Comparison of ENCODE assay signal across 8 mouse cellular contexts in genomic region chr17:14203121-14203941, GRCm38 (mm10). TPM values are rescaled to one million over a fixed set of nuclear protein-coding genes. Genes with fewer than 3 reads are reported as not detected.
DNase-seq lines count a peak whose midpoint lies in the region; ATAC-seq lines count a peak whose summit lies in the region.

No protein-coding gene starts in this region.

- H3K27me3 ChIP-seq in embryonic facial prominence, embryonic 12.5 days: peaks cover 60% of the 10 kb centered on the region
- peaks cover 52% of the 10 kb centered on the region for H3K27me3 ChIP-seq in heart, embryonic 16.5 days (ENCODE audit: control insufficient read depth, insufficient read depth, low read length)
- peaks cover 65% of the 10 kb centered on the region for H3K27me3 ChIP-seq in liver, embryonic 15.5 days
- H3K27me3 ChIP-seq in neural tube, embryonic 14.5 days (ENCODE audit: control insufficient read depth, insufficient read depth, low read length): peaks cover 32% of the 10 kb centered on the region

- DNase-seq in gastrocnemius, adult 18-20 months (ENCODE audit: low spot score): peak; percentile 52
- DNase-seq in gastrocnemius, adult 8-10 months (ENCODE audit: low spot score in 2 of 2): no peak
- peak; percentile 76 to 92 for DNase-seq in kidney, postnatal 25 days
- no peak for DNase-seq in spleen, adult 12 weeks (ENCODE audit: low spot score)

- no peaks in the 10 kb centered on the region for H3K36me3 ChIP-seq in embryonic facial prominence, embryonic 12.5 days
- H3K36me3 ChIP-seq in heart, embryonic 16.5 days (ENCODE audit: control insufficient read depth, insufficient read depth): no peaks in the 10 kb centered on the region
- no peaks in the 10 kb centered on the region for H3K36me3 ChIP-seq in liver, embryonic 15.5 days (replicated peaks)
- no peaks in the 10 kb centered on the region for H3K36me3 ChIP-seq in neural tube, embryonic 14.5 days (ENCODE audit: control insufficient read depth, insufficient read depth, low read length)

- H3K4me1 ChIP-seq in embryonic facial prominence, embryonic 12.5 days: peaks cover 34% of the 10 kb centered on the region
- H3K4me1 ChIP-seq in heart, embryonic 16.5 days (ENCODE audit: control insufficient read depth, insufficient read depth, low read length): peaks cover 10% of the 10 kb centered on the region
- H3K4me1 ChIP-seq in liver, embryonic 15.5 days (replicated peaks): peaks cover 10% of the 10 kb centered on the region; the same call in 1 of the 2 replicates
- H3K4me1 ChIP-seq in neural tube, embryonic 14.5 days (ENCODE audit: control insufficient read depth, insufficient read depth, low read length): peaks cover 15% of the 10 kb centered on the region; the same call in 1 of the 2 replicates

- H3K9me3 ChIP-seq in embryonic facial prominence, embryonic 12.5 days: no peaks in the 10 kb centered on the region
- no peaks in the 10 kb centered on the region for H3K9me3 ChIP-seq in heart, embryonic 16.5 days (replicated peaks; ENCODE audit: control insufficient read depth, low read length)
- H3K9me3 ChIP-seq in liver, embryonic 15.5 days (replicated peaks): no peaks in the 10 kb centered on the region
- no peaks in the 10 kb centered on the region for H3K9me3 ChIP-seq in neural tube, embryonic 14.5 days (ENCODE audit: control insufficient read depth, low read length)

- ATAC-seq in embryonic facial prominence, embryonic 12.5 days (ENCODE audit: insufficient number of reproducible peaks, insufficient read depth, low FRiP score, low TSS enrichment): peak; percentile 45; the same call in 1 of the 2 replicates
- peak; percentile 59 for ATAC-seq in heart, embryonic 16.5 days (replicated peaks; ENCODE audit: extremely low read depth, insufficient read depth, low FRiP score)
- peak; percentile 68 for ATAC-seq in liver, embryonic 15.5 days (ENCODE audit: insufficient read depth)
- peak; percentile 70 for ATAC-seq in neural tube, embryonic 14.5 days (ENCODE audit: low read depth)

- under 1% methylated on average over 97 of the region's 97 CpGs for WGBS in embryonic facial prominence, embryonic 12.5 days
- under 1% methylated on average over 97 of the region's 97 CpGs for WGBS in heart, embryonic 16.5 days
- 2% methylated on average over 97 of the region's 97 CpGs for WGBS in liver, embryonic 15.5 days (ENCODE audit: insufficient replicate concordance)
- WGBS in neural tube, embryonic 14.5 days: 1% methylated on average over 72 of the region's 97 CpGs

- 0 out of 2 replicates have a peak overlapping the region, but pooled peaks have one; percentile 25 for H3K27ac ChIP-seq in embryonic facial prominence, embryonic 12.5 days
- H3K27ac ChIP-seq in heart, embryonic 16.5 days (ENCODE audit: low read length): peak overlapping the region; percentile 59
- peak overlapping the region; percentile 55 for H3K27ac ChIP-seq in liver, embryonic 15.5 days (replicated peaks)
- H3K27ac ChIP-seq in neural tube, embryonic 14.5 days (ENCODE audit: low read depth, low read length): peak overlapping the region; percentile 34; the same call in 1 of the 2 replicates

- peak overlapping the region; percentile 68 for H3K4me3 ChIP-seq in embryonic facial prominence, embryonic 12.5 days
- peak overlapping the region; percentile 65 for H3K4me3 ChIP-seq in heart, embryonic 16.5 days (ENCODE audit: low read length)
- peak overlapping the region; percentile 57 for H3K4me3 ChIP-seq in liver, embryonic 15.5 days (replicated peaks)
- H3K4me3 ChIP-seq in neural tube, embryonic 14.5 days (ENCODE audit: low read depth, low read length): peak overlapping the region; percentile 64

- H3K9ac ChIP-seq in embryonic facial prominence, embryonic 12.5 days: peak overlapping the region; percentile 67
- H3K9ac ChIP-seq in heart, embryonic 16.5 days (ENCODE audit: low read length): peak overlapping the region; percentile 71
- H3K9ac ChIP-seq in liver, embryonic 15.5 days: peak overlapping the region; percentile 30; the same call in 1 of the 2 replicates
- peak overlapping the region; percentile 68 for H3K9ac ChIP-seq in neural tube, embryonic 14.5 days (replicated peaks; ENCODE audit: low read depth, low read length)

- H3K4me2 ChIP-seq in embryonic facial prominence, embryonic 12.5 days (replicated peaks): peak overlapping the region; percentile 98
- peak overlapping the region; percentile 83 for H3K4me2 ChIP-seq in heart, embryonic 16.5 days (ENCODE audit: low read depth, low read length)
- H3K4me2 ChIP-seq in liver, embryonic 15.5 days: peak overlapping the region; percentile 46
- peak overlapping the region; percentile 90 for H3K4me2 ChIP-seq in neural tube, embryonic 14.5 days (ENCODE audit: low read depth, low read length)

RNA-seq across cellular contexts. Expression of gene Dact2, which starts 0.8 kb away (rescaled TPM):
- total RNA-seq in gastrocnemius, adult 18-20 months (2021): 1 to 10 TPM; 1.5 to 3.5 TPM
- total RNA-seq in gastrocnemius, adult 8-10 months (2022): 1 to 10 TPM; 1.6 to 2.3 (median 1.7) TPM
- 1.9 and 2.5 TPM in 2 replicates for polyA plus RNA-seq in embryonic facial prominence, embryonic 12.5 days (2016; fragmentation: Nextera tagmentation; extraction: Ambion mirVana)
- 2.7 and 4.6 TPM in 2 replicates for polyA plus RNA-seq in heart, embryonic 16.5 days (2015; fragmentation: Nextera tagmentation; extraction: Ambion mirVana)
- 1.2 and 1.4 TPM in 2 replicates for polyA plus RNA-seq in liver, embryonic 15.5 days (2015; fragmentation: Nextera tagmentation; extraction: Ambion mirVana)
- 2.7 and 3.2 TPM in 2 replicates for polyA plus RNA-seq in neural tube, embryonic 14.5 days (2014; fragmentation: Nextera tagmentation; extraction: Ambion mirVana)

Comparison
In these comparisons a context has a peak if more than half of its experiments do, and no peak if none do; other contexts are left out.
1. DNase-seq: peak in gastrocnemius, adult 18-20 months (single experiment) and kidney, postnatal 25 days (2 of 2); none in gastrocnemius, adult 8-10 months (0 of 2) and spleen, adult 12 weeks (single experiment).
2. H3K4me2 ChIP-seq: peak in every context shown above with its lines; median percentile 98 in embryonic facial prominence, embryonic 12.5 days; 90 in neural tube, embryonic 14.5 days; 83 in heart, embryonic 16.5 days; 46 in liver, embryonic 15.5 days.
3. Peak in every context shown above with its lines, with median percentiles within 50 percentile points of each other: ATAC-seq, H3K27ac ChIP-seq, H3K4me3 ChIP-seq and H3K9ac ChIP-seq.